In genomic region chr12:71568251-71568650, GRCm38 (mm10) we compare ENCODE assay signal across 28 mouse cellular contexts.
DNase-seq lines count a peak whose midpoint lies in the region; ATAC-seq and TF ChIP-seq lines count a peak whose summit lies in the region.
"Had no signal": no experiment of that assay in that cellular context is flagged by ENCODE, and none has a peak within 500 bp of the region (broad histone marks: within the 10 kb centered on the region; RNA-seq: fewer than 3 reads in every experiment).

No protein-coding gene starts in this region.

- peak; percentile 63 for ATAC-seq in forebrain, embryonic 14.5 days
- ATAC-seq in forebrain, embryonic 11.5 days (replicated peaks; ENCODE audit: low FRiP score) = no peak
- no peak for ATAC-seq in liver, embryonic 11.5 days (replicated peaks; ENCODE audit: low FRiP score)
- ATAC-seq in liver, postnatal 0 days = no peak
- ATAC-seq in forebrain, embryonic 16.5 days = peak; percentile 55
- no peak for ATAC-seq in hindbrain, embryonic 12.5 days (ENCODE audit: low FRiP score)
- ATAC-seq: intestine, postnatal 0 days; Patski had no signal

- 65% methylated on average over 5 of the region's 5 CpGs for WGBS in forebrain, embryonic 14.5 days
- 77% methylated on average over 5 of the region's 5 CpGs for WGBS in forebrain, embryonic 11.5 days
- 68% methylated on average over 5 of the region's 5 CpGs for WGBS in liver, embryonic 11.5 days
- WGBS in liver, postnatal 0 days (ENCODE audit: insufficient replicate concordance) = 66% methylated on average over 5 of the region's 5 CpGs
- WGBS in forebrain, embryonic 16.5 days = 61% methylated on average over 5 of the region's 5 CpGs
- 77% methylated on average over 5 of the region's 5 CpGs for WGBS in hindbrain, embryonic 12.5 days

- DNase-seq in forebrain, embryonic 14.5 days (ENCODE audit: low spot score) = peak; percentile 63
- DNase-seq in forebrain, embryonic 11.5 days (ENCODE audit: low spot score) = no peak
- peak; percentile 5 for DNase-seq in liver, embryonic 11.5 days (ENCODE audit: low spot score)
- no peak for DNase-seq in liver, postnatal 0 days
- no peak for DNase-seq in spleen, postnatal 4 days (ENCODE audit: low spot score in 2 of 2)
- DNase-seq: adrenal gland, postnatal 10 days; adrenal gland, postnatal 36 days; B cell, adult 2 months; cerebellum, adult 11 months; cerebellum, adult 2 months; cerebellum, adult 9-11 months; cerebellum, postnatal 25 days; gastrocnemius, adult 2 months; gastrocnemius, postnatal 14 days; heart, adult 18-20 months; heart, postnatal 10 days; heart, postnatal 4 days had no signal

- 0 out of 2 replicates have a peak overlapping the region, but pooled peaks have one; percentile 40 for H3K27ac ChIP-seq in forebrain, embryonic 14.5 days (ENCODE audit: low read depth, low read length)
- H3K27ac ChIP-seq in forebrain, embryonic 11.5 days (ENCODE audit: low read depth, low read length) = no peak overlapping the region
- no peak overlapping the region for H3K27ac ChIP-seq in liver, embryonic 11.5 days (ENCODE audit: low read depth, low read length)
- no peak overlapping the region for H3K27ac ChIP-seq in liver, postnatal 0 days (ENCODE audit: low read depth)
- H3K27ac ChIP-seq in forebrain, embryonic 16.5 days (ENCODE audit: low read length) = peak overlapping the region; percentile 7; the same call in 1 of the 2 replicates
- no peak overlapping the region for H3K27ac ChIP-seq in hindbrain, embryonic 12.5 days
- H3K27ac ChIP-seq: gastrocnemius, adult 2 months; heart, embryonic 15.5 days; hindbrain, embryonic 15.5 days had no signal

- H3K4me3 ChIP-seq in forebrain, embryonic 14.5 days (ENCODE audit: low read depth, low read length) = no peak overlapping the region
- no peak overlapping the region for H3K4me3 ChIP-seq in forebrain, embryonic 11.5 days (ENCODE audit: low read depth, low read length)
- H3K4me3 ChIP-seq in liver, embryonic 11.5 days (ENCODE audit: low read depth, low read length) = no peak overlapping the region
- H3K4me3 ChIP-seq in liver, postnatal 0 days (ENCODE audit: low read depth, low read length) = no peak overlapping the region
- no peak overlapping the region for H3K4me3 ChIP-seq in forebrain, embryonic 16.5 days (replicated peaks; ENCODE audit: low read length)
- no peak overlapping the region for H3K4me3 ChIP-seq in hindbrain, embryonic 12.5 days
- H3K4me3 ChIP-seq: embryonic facial prominence, embryonic 13.5 days; erythroblast, embryonic 14.5 days; gastrocnemius, adult 2 months; heart, embryonic 12.5 days; heart, embryonic 15.5 days; hindbrain, embryonic 15.5 days had no signal

- TF ChIP-seq CTCF in liver, postnatal 0 days (IDR thresholded peaks at IDR 0.05; ENCODE audit: low read depth) = no peak

- peaks cover 20% of the 10 kb centered on the region for H3K4me1 ChIP-seq in forebrain, embryonic 14.5 days (ENCODE audit: control insufficient read depth, insufficient read depth, low read length)
- H3K4me1 ChIP-seq in forebrain, embryonic 11.5 days (replicated peaks; ENCODE audit: control insufficient read depth, insufficient read depth, low read length) = peaks cover 6% of the 10 kb centered on the region; the same call in 1 of the 2 replicates
- H3K4me1 ChIP-seq in liver, embryonic 11.5 days (replicated peaks; ENCODE audit: control insufficient read depth, insufficient read depth, low read length) = no peaks in the 10 kb centered on the region
- H3K4me1 ChIP-seq in liver, postnatal 0 days (ENCODE audit: insufficient read depth) = no peaks in the 10 kb centered on the region
- H3K4me1 ChIP-seq in forebrain, embryonic 16.5 days (replicated peaks; ENCODE audit: control insufficient read depth, insufficient read depth, low read length) = peaks cover 12% of the 10 kb centered on the region
- peaks cover 17% of the 10 kb centered on the region for H3K4me1 ChIP-seq in hindbrain, embryonic 12.5 days
- H3K4me1 ChIP-seq: heart, embryonic 15.5 days had no signal

- no peak overlapping the region for H3K4me2 ChIP-seq in forebrain, embryonic 14.5 days (ENCODE audit: low read length)
- no peak overlapping the region for H3K4me2 ChIP-seq in forebrain, embryonic 11.5 days (ENCODE audit: low read depth, low read length, severe bottlenecking)
- H3K4me2 ChIP-seq in liver, embryonic 11.5 days = no peak overlapping the region
- no peak overlapping the region for H3K4me2 ChIP-seq in liver, postnatal 0 days (ENCODE audit: low read depth, low read length)
- H3K4me2 ChIP-seq in forebrain, embryonic 16.5 days (ENCODE audit: low read length) = no peak overlapping the region
- no peak overlapping the region for H3K4me2 ChIP-seq in hindbrain, embryonic 12.5 days (replicated peaks)
- H3K4me2 ChIP-seq: embryonic facial prominence, embryonic 13.5 days; heart, embryonic 12.5 days; heart, embryonic 15.5 days; hindbrain, embryonic 15.5 days had no signal

- H3K9me3 ChIP-seq in forebrain, embryonic 14.5 days (replicated peaks; ENCODE audit: control insufficient read depth, low read length) = no peaks in the 10 kb centered on the region
- no peaks in the 10 kb centered on the region for H3K9me3 ChIP-seq in forebrain, embryonic 11.5 days (ENCODE audit: control insufficient read depth, low read length)
- no peaks in the 10 kb centered on the region for H3K9me3 ChIP-seq in liver, embryonic 11.5 days (ENCODE audit: control insufficient read depth, low read length)
- H3K9me3 ChIP-seq in liver, postnatal 0 days (ENCODE audit: low read length) = no peaks in the 10 kb centered on the region
- H3K9me3 ChIP-seq in forebrain, embryonic 16.5 days (ENCODE audit: control insufficient read depth, low read length) = no peaks in the 10 kb centered on the region
- H3K9me3 ChIP-seq in hindbrain, embryonic 12.5 days (replicated peaks) = no peaks in the 10 kb centered on the region
- H3K9me3 ChIP-seq: embryonic facial prominence, embryonic 13.5 days; heart, embryonic 12.5 days; heart, embryonic 15.5 days; hindbrain, embryonic 15.5 days had no signal

- H3K27me3 ChIP-seq in forebrain, embryonic 14.5 days (replicated peaks; ENCODE audit: control insufficient read depth, insufficient read depth, low read length) = no peaks in the 10 kb centered on the region
- H3K27me3 ChIP-seq in forebrain, embryonic 11.5 days (ENCODE audit: control insufficient read depth, insufficient read depth, low read length) = no peaks in the 10 kb centered on the region
- H3K27me3 ChIP-seq in liver, embryonic 11.5 days (replicated peaks; ENCODE audit: control insufficient read depth, insufficient read depth, low read length) = no peaks in the 10 kb centered on the region
- H3K27me3 ChIP-seq in liver, postnatal 0 days (ENCODE audit: insufficient read depth, low read length) = no peaks in the 10 kb centered on the region
- no peaks in the 10 kb centered on the region for H3K27me3 ChIP-seq in forebrain, embryonic 16.5 days (replicated peaks; ENCODE audit: control insufficient read depth, insufficient read depth, low read length)
- no peaks in the 10 kb centered on the region for H3K27me3 ChIP-seq in hindbrain, embryonic 12.5 days
- H3K27me3 ChIP-seq: CH12.LX; heart, embryonic 15.5 days; hindbrain, embryonic 15.5 days; Patski had no signal

- H3K9ac ChIP-seq in forebrain, embryonic 14.5 days (ENCODE audit: low read length) = no peak overlapping the region
- H3K9ac ChIP-seq in forebrain, embryonic 11.5 days (ENCODE audit: low read length) = no peak overlapping the region
- H3K9ac ChIP-seq in liver, embryonic 11.5 days (ENCODE audit: low read depth, low read length) = no peak overlapping the region
- H3K9ac ChIP-seq in liver, postnatal 0 days (replicated peaks) = no peak overlapping the region
- no peak overlapping the region for H3K9ac ChIP-seq in forebrain, embryonic 16.5 days (replicated peaks; ENCODE audit: low read depth, low read length)
- no peak overlapping the region for H3K9ac ChIP-seq in hindbrain, embryonic 12.5 days
- H3K9ac ChIP-seq: embryonic facial prominence, embryonic 13.5 days; heart, embryonic 12.5 days; heart, embryonic 15.5 days; hindbrain, embryonic 15.5 days had no signal

- H3K36me3 ChIP-seq in forebrain, embryonic 14.5 days (ENCODE audit: control insufficient read depth, insufficient read depth, low read length) = no peaks in the 10 kb centered on the region
- H3K36me3 ChIP-seq in forebrain, embryonic 11.5 days (ENCODE audit: control insufficient read depth, insufficient read depth, low read length) = no peaks in the 10 kb centered on the region
- no peaks in the 10 kb centered on the region for H3K36me3 ChIP-seq in liver, embryonic 11.5 days (ENCODE audit: control insufficient read depth, insufficient read depth, low read length)
- no peaks in the 10 kb centered on the region for H3K36me3 ChIP-seq in liver, postnatal 0 days (replicated peaks; ENCODE audit: insufficient read depth, low read length)
- H3K36me3 ChIP-seq in forebrain, embryonic 16.5 days (ENCODE audit: control insufficient read depth, insufficient read depth) = no peaks in the 10 kb centered on the region
- H3K36me3 ChIP-seq in hindbrain, embryonic 12.5 days = no peaks in the 10 kb centered on the region
- H3K36me3 ChIP-seq: embryonic facial prominence, embryonic 13.5 days; G1E; heart, embryonic 12.5 days; heart, embryonic 15.5 days; hindbrain, embryonic 15.5 days had no signal

- no peak for TF ChIP-seq EP300 in liver, postnatal 0 days (IDR thresholded peaks at IDR 0.05; ENCODE audit: low read depth)

Comparison
In these comparisons a context has a peak if more than half of its experiments do, and no peak if none do; other contexts are left out.
1. ATAC-seq: peak in forebrain, embryonic 14.5 days (single experiment) and forebrain, embryonic 16.5 days (single experiment); none in forebrain, embryonic 11.5 days (single experiment), liver, embryonic 11.5 days (single experiment), liver, postnatal 0 days (single experiment) and hindbrain, embryonic 12.5 days (single experiment).
2. DNase-seq: peak in forebrain, embryonic 14.5 days (single experiment) and liver, embryonic 11.5 days (single experiment); none in forebrain, embryonic 11.5 days (single experiment), liver, postnatal 0 days (single experiment) and spleen, postnatal 4 days (0 of 2).
3. H3K27ac ChIP-seq: peak in forebrain, embryonic 14.5 days (single experiment) and forebrain, embryonic 16.5 days (single experiment); none in forebrain, embryonic 11.5 days (single experiment), liver, embryonic 11.5 days (single experiment), liver, postnatal 0 days (single experiment) and hindbrain, embryonic 12.5 days (single experiment).